Mouse (Mus musculus) kidney, postnatal 4 days (tissue): Measurements from ENCODE around the gene Angel1.

Source experiments
- DNase-seq, 2 experiments: peaks; one replicate each; pipeline ENCODE4 v3.0.0; 2021; ENCODE audit warnings: mixed read lengths in 2 of 2

The Angel1 gene

GRCm38 (mm10) chr12:86678591-86679545, 47.4 kb downstream of the Angel1 start, which contains the start of gene Vash1:
Gene Vash1 (plus strand): TSS chr12:86678700.
- DNase-seq: peak; percentile 78 to 84

DNA sequence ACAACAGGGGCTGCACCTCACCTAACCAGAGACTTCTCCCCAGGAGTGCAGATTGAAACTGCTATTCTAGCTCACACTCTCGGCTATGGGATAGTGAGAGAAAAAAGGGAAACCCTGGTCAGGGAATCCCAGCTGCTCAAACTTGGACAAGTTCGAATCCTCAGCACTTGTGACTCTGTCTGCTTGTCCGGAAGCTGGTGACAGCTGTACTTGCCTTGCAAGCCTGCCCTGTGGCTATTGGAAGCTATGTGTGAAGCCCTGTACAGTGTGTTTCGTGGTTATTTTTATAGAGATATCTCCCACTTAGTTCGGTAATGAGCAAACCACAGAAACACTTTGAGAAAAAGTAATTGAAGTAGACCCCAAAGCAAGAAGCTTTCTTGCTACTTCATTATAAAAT, 53.8 kb downstream of the Angel1 start:
- DNase-seq: no peak

DNA sequence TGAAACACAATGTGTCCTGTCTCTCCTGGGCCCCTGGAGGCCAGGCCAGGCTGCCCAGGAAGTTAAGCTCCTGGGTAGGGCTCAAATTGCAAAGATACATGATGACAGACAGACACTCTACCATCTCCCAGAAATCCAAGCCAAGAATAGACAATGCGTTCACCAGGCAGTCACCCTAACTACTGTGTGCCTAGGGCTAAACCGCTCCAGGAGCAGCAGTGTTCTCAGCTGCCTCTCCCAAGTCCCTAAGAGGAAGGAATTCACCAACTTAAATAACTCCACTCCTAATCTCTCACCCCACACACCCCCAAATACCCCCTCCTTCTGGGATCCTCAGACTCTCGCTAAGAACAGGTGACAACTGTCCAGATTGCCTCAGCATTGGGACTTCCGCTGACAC, 54.2 kb downstream of the Angel1 start:
- DNase-seq: no peak

GRCm38 (mm10) chr12:86668404-86668803, 57.9 kb downstream of the Angel1 start:
- no peak for DNase-seq

GRCm38 (mm10) chr12:86665656-86666055, 60.6 kb downstream of the Angel1 start:
- DNase-seq: no peak

DNA sequence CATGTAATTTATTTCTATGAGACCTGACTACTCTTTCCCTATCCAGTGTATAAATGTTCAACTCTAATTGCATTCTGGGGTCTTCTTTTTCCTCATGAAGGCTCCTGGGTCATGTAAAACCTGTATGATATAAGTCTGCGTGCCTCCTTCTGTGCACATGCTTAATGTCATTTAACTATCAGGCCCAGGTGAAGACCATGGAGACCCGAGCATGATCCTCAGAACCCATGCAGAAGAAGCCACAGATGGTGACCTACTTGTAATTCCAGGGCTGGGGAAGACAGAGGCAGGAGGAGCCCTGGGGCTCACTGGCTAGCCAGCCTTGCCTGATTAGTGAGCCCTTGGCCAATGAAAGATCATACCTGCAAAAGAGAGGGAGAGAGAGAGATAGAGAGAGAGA, 65.8 kb downstream of the Angel1 start:
- DNase-seq: no peak

GRCm38 (mm10) chr12:86659447-86659968, 66.8 kb downstream of the Angel1 start:
- peak in 1 of 2 experiments; percentile 12 for DNase-seq

- DNase-seq: peak; percentile 65 to 77
These were observed 73.7 kb downstream of the Angel1 start for GRCm38 (mm10) chr12:86652570-86653041.

- DNase-seq: no peak
These were observed 74.9 kb downstream of the Angel1 start for GRCm38 (mm10) chr12:86651301-86651860.
